Mouse (Mus musculus): ENCODE measurements around the gene Gtpbp8.
A peak's percentile ranks its signal among the peaks of the same experiment; 100 is the strongest.

Gtpbp8 gene

GRCm38 (mm10) chr16:44688507-44688906 is 57.7 kb downstream of the Gtpbp8 start:
- peak; percentile 48 for DNase-seq (ENCODE audit: low spot score)

DNA sequence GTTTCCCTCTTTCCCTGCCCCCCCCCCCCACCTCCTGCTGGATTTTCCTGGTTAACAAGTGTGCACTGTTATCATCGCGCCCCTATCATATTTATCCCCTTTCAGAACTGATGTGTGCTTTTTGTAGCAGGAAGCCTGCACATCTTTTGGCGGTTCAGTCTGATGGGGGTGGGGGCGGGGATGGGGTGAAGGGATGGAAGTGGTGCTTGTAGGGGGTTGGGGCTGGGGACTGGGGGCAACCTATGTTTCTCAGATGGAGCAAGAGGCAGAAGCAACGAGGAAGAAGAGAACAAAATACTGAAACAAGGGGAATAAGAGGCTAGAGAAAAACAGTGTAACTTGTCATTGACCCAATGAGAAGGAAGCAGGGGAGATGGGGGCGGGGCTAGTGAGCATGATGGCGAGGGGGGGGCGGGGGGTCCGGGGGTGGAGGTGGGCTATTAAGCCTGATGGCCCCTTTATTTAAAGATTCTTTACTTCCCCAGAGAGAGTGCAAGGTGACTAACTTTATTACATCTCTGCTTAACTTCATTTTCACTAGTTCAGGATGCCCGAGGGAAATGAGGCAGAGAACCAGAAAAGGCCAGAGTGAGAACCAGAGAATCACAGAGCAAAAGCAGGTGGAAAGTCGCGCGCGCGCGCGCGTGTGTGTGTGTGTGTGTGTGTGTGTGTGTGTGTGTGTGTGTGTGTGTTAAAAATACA is 58.3 kb downstream of the Gtpbp8 start:
- DNase-seq (ENCODE audit: low spot score): peak; percentile 51

DNA sequence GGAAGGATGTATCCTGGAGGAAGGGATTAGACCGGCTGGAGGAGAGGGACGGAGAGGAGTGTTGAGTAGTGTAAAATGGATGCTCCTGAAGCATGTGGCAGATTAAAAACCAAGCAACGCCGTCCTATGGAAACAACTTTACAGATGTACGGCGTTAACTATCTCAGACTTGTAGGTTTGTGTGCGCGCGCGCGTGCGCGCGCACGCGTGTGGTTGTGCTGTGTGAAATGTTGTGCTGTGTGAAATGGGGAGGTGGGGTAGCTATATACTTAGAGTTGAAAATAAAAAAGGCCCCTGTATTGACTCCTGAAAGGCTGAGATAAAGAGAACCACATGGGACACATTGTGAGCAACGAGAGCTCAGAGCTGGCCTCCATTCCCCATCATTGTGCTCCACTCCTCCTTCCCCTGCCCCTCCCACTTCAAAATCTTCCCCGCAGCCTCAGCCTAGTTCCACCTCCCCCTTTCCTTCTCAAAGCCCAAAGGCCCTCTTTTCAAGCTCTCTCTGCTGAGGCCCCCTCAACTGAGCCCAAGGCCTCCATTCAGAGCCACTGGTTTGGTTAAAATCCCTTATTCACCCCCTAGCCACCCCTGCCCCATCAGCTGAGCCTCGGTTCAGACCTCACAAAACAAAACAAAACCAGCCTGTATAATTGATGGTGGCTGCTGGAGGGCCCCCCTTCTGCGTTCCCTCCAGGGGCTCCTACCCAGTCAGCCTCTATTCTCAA is 59.0 kb downstream of the Gtpbp8 start:
- peak; percentile 72 for DNase-seq (ENCODE audit: low spot score)
